Comparison of ENCODE assay signal across 25 mouse cellular contexts in the genomic region with DNA sequence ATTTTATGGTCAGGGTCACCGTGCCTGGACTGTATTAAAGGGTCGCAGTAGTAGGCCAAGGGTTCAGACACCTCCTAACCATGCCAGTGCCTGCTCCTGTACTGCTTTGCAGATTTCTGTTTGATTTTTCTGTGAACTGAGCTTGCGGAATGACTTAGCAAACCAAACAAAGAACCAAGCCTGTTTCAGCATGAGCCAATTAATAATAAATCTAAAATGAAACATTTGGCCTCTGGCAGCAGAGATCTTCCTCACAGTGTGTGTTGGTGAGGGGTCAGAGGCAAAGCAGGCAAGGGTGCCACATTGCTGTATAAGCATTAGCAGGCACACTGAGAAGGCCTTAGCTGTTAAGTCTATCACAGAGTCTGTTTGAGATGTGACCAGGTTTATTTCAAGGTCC.
"Had no signal": no experiment of that assay in that cellular context is flagged by ENCODE, and none has a peak within 500 bp of the region (broad histone marks: within the 10 kb centered on the region; RNA-seq: fewer than 3 reads in every experiment).

No protein-coding gene starts in this region.

- H3K4me1 ChIP-seq: hindbrain, embryonic 12.5 days had no signal

- H3K9me3 ChIP-seq: heart, embryonic 10.5 days; heart, embryonic 12.5 days; hindbrain, embryonic 10.5 days; hindbrain, embryonic 12.5 days; kidney, embryonic 15.5 days; limb, embryonic 13.5 days; limb, embryonic 15.5 days; liver, embryonic 12.5 days had no signal

- H3K36me3 ChIP-seq: heart, embryonic 10.5 days; heart, embryonic 12.5 days; hindbrain, embryonic 10.5 days; hindbrain, embryonic 12.5 days; kidney, embryonic 15.5 days; limb, embryonic 13.5 days; limb, embryonic 15.5 days; liver, embryonic 12.5 days had no signal

- ATAC-seq: hindbrain, embryonic 16.5 days; intestine, embryonic 16.5 days; liver, embryonic 12.5 days had no signal

- DNase-seq: gastrocnemius, postnatal 14 days; gastrocnemius, postnatal 36 days; heart, adult 2 months; heart, postnatal 10 days; heart, postnatal 4 days; kidney, adult 11 months; kidney, adult 8-10 months; kidney, postnatal 14 days; kidney, postnatal 36 days; layer of hippocampus, adult 9-11 months; layer of hippocampus, postnatal 36 days; left cerebral cortex, postnatal 4 days had no signal

- H3K4me3 ChIP-seq: heart, adult 2 months; heart, embryonic 10.5 days; heart, embryonic 12.5 days; hindbrain, embryonic 10.5 days; hindbrain, embryonic 12.5 days; kidney, embryonic 15.5 days; limb, embryonic 13.5 days; limb, embryonic 15.5 days; liver, embryonic 12.5 days had no signal

- H3K4me2 ChIP-seq: heart, embryonic 12.5 days; hindbrain, embryonic 12.5 days; hindbrain, embryonic 14.5 days; kidney, embryonic 15.5 days; limb, embryonic 13.5 days; limb, embryonic 15.5 days; liver, embryonic 12.5 days had no signal

- H3K27me3 ChIP-seq: heart, embryonic 12.5 days; hindbrain, embryonic 12.5 days; kidney, embryonic 15.5 days; limb, embryonic 13.5 days; limb, embryonic 15.5 days; liver, embryonic 12.5 days had no signal

- H3K9ac ChIP-seq: heart, embryonic 12.5 days; hindbrain, embryonic 12.5 days; hindbrain, embryonic 14.5 days; kidney, embryonic 15.5 days; limb, embryonic 13.5 days; limb, embryonic 15.5 days; liver, embryonic 12.5 days; liver, embryonic 14.5 days had no signal

- H3K27ac ChIP-seq: heart, adult 2 months; heart, embryonic 10.5 days; hindbrain, embryonic 10.5 days; hindbrain, embryonic 12.5 days; hindbrain, embryonic 14.5 days; kidney, embryonic 15.5 days; kidney, postnatal 0 days; limb, embryonic 13.5 days; limb, embryonic 15.5 days; liver, embryonic 12.5 days; liver, embryonic 14.5 days had no signal
